Mouse (Mus musculus): Measurements from ENCODE around the gene 9230112D13Rik. TPM values are rescaled to one million over a fixed set of nuclear protein-coding genes. Genes with fewer than 3 reads are reported as not detected.

Gene 9230112D13Rik
- polyA plus RNA-seq, 1 experiment = 0.05 TPM

DNA sequence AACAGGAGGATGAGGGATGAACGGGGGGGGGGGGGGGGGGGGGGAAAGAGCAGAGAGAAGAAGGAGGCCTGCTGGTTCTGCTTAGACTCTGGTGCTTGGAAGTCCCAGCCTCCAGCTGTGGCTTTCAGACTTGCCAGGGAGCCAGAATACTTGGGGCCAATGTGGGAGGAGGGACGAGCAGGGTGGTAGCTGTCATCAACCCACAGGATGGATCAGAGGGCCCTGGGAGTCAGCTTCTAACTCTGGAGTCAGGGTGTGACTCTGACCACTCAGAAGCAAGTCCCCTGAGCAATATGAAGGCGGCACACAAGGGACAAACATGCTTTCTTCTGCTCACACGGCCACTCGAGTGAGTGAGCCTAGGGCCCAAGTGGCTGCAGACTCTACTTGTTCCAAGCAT lies 42.0 kb upstream of the 9230112D13Rik start:
- no peak for TF ChIP-seq TAL1 (IDR thresholded peaks at IDR 0.05; ENCODE audit: low read length)
- no peak for TF ChIP-seq GATA1 (IDR thresholded peaks at IDR 0.05; ENCODE audit: low read length)
- no peak overlapping the region for H3K4me3 ChIP-seq (replicated peaks)

DNA sequence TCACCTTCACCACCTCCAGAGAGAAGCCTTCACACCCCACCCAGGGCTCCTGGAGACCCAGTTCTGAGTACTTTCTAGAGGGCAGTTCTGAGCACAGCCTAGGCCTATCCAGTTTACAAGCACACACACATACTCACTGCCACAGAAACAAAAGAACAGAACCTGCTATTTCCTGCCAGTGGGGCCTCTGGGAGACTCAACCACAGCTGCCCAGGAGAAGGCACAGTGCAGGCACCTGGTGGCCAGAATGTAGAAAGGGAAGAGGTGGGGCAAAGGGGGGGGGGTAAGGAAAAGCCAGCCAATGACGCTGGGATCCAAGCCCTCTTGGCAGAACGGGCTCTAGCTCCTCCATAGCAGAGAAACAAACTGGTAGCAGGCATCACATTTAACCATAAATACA lies 39.8 kb upstream of the 9230112D13Rik start:
- H3K27me3 ChIP-seq (ENCODE audit: control insufficient read depth) = no peaks in the 10 kb centered on the region
- no peaks in the 10 kb centered on the region for H3K9me3 ChIP-seq (ENCODE audit: control insufficient read depth, low read length)
- H3K4me3 ChIP-seq (replicated peaks) = no peak overlapping the region
- no peaks in the 10 kb centered on the region for H3K4me1 ChIP-seq (ENCODE audit: control insufficient read depth)
- no peaks in the 10 kb centered on the region for H3K36me3 ChIP-seq (ENCODE audit: control insufficient read depth)
- TF ChIP-seq TAL1 (IDR thresholded peaks at IDR 0.05; ENCODE audit: low read length) (no peak), GATA1 (IDR thresholded peaks at IDR 0.05; ENCODE audit: low read length) (no peak)

More for the DNA sequence above, 42.0 kb upstream of the 9230112D13Rik start:
- H3K27me3 ChIP-seq (ENCODE audit: control insufficient read depth) = peaks cover 5% of the 10 kb centered on the region
- no peaks in the 10 kb centered on the region for H3K9me3 ChIP-seq (ENCODE audit: control insufficient read depth, low read length)
- no peaks in the 10 kb centered on the region for H3K36me3 ChIP-seq (ENCODE audit: control insufficient read depth)
- no peaks in the 10 kb centered on the region for H3K4me1 ChIP-seq (ENCODE audit: control insufficient read depth)

DNA sequence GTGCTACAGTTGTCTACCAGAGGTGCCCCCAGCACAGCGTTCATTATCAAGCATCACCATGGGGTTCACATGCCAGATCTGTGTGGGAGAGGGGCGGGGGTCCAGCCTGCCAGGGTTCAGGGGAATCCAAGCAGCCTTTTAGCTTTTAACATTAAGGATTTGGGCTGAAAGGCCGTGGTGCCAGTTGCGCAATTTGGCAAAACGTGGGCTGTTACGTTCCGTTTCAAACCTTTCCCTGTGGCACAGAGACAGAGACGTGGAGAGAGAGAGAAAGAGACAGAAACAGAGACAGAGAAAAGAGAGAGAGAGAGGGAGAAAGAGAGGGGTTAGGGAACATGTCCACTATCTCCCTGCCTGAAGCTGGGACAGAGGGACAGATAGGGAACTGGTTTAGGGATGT lies 39.0 kb upstream of the 9230112D13Rik start:
- TF ChIP-seq GATA1 (IDR thresholded peaks at IDR 0.05; ENCODE audit: low read length) = no peak
- TF ChIP-seq TAL1 (IDR thresholded peaks at IDR 0.05; ENCODE audit: low read length) = no peak
- no peaks in the 10 kb centered on the region for H3K36me3 ChIP-seq (ENCODE audit: control insufficient read depth)
- H3K27me3 ChIP-seq (ENCODE audit: control insufficient read depth) = no peaks in the 10 kb centered on the region
- no peaks in the 10 kb centered on the region for H3K4me1 ChIP-seq (ENCODE audit: control insufficient read depth)
- H3K9me3 ChIP-seq (ENCODE audit: control insufficient read depth, low read length) = no peaks in the 10 kb centered on the region
- no peak overlapping the region for H3K4me3 ChIP-seq (replicated peaks)

DNA sequence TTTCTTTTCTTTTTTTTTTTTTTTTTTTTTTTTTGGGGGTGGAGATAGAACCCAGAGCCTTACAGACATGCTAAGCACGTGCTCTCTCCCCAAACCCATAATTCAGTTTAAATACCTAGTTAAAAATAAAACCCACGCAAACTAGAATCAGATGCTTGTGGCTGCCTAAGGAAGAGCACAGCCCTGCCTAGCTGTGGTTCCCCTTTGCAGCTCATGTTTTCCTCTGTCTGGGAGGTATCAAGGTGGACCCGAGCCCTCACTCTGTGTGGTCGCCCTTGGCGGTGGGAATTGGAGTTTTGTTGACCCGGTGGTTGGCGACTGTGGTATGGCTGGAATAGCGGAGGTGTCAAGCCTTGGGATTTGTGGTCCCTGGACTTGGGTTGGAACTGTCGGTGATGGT lies 36.3 kb upstream of the 9230112D13Rik start:
- TF ChIP-seq GATA1 (IDR thresholded peaks at IDR 0.05; ENCODE audit: low read length) (no peak), TAL1 (IDR thresholded peaks at IDR 0.05; ENCODE audit: low read length) (no peak)
- Histone ChIP-seq H3K4me3 (replicated peaks) (no peak overlapping the region), H3K36me3 (ENCODE audit: control insufficient read depth) (no peaks in the 10 kb centered on the region), H3K9me3 (ENCODE audit: control insufficient read depth, low read length) (no peaks in the 10 kb centered on the region), H3K27me3 (ENCODE audit: control insufficient read depth) (no peaks in the 10 kb centered on the region; the same call in 1 of the 2 replicates), H3K4me1 (ENCODE audit: control insufficient read depth) (no peaks in the 10 kb centered on the region)

DNA sequence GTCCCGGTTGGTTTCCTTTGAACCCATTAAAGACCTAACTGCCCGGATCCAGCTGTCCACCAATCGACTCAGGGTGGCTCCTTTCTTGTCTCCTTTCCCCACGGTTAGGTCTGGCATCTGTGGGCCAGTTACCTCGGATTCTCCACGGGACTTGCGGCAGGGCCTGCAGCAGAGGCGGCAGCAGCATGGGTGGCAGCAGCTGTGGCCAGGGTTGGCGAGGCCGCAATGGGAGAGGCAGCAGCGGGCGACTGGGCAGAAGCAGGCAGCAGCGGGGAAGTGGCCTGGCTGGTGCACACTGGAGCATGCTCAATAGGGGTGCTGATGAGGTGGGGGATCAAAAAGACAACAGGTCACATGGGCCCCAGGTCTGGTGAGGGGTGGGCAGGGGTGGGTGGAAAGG lies 32.6 kb upstream of the 9230112D13Rik start:
- Histone ChIP-seq H3K4me1 (ENCODE audit: control insufficient read depth) (no peaks in the 10 kb centered on the region), H3K9me3 (ENCODE audit: control insufficient read depth, low read length) (no peaks in the 10 kb centered on the region), H3K4me3 (replicated peaks) (no peak overlapping the region), H3K27me3 (ENCODE audit: control insufficient read depth) (peaks cover 8% of the 10 kb centered on the region), H3K36me3 (ENCODE audit: control insufficient read depth) (no peaks in the 10 kb centered on the region)
- TF ChIP-seq GATA1 (IDR thresholded peaks at IDR 0.05; ENCODE audit: low read length) = no peak
- no peak for TF ChIP-seq TAL1 (IDR thresholded peaks at IDR 0.05; ENCODE audit: low read length)

DNA sequence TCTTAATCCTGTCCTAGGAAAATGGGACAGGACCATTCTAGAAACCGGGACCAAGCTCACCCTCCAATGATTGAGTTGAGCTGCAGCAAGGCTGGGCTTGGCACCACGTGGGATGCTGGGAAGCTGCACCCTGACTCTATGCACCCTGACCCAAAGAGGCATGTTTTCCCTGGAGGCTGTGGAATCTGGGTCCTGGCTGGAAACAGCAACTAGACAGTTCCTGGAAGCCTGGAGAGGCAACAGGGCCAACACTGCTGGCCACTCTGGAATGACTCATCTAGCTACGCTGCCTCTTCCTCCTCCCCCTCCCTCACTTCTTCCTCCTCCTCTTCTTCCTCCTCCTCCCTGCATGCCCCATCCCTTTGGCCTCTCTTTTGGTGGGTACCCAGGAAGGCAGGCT lies 31.4 kb upstream of the 9230112D13Rik start:
- TF ChIP-seq GATA1 (IDR thresholded peaks at IDR 0.05; ENCODE audit: low read length) (no peak), TAL1 (IDR thresholded peaks at IDR 0.05; ENCODE audit: low read length) (no peak)
- no peaks in the 10 kb centered on the region for H3K9me3 ChIP-seq (ENCODE audit: control insufficient read depth, low read length)
- H3K4me1 ChIP-seq (ENCODE audit: control insufficient read depth) = peaks cover 4% of the 10 kb centered on the region
- H3K4me3 ChIP-seq (replicated peaks) = no peak overlapping the region
- H3K36me3 ChIP-seq (ENCODE audit: control insufficient read depth) = no peaks in the 10 kb centered on the region
- H3K27me3 ChIP-seq (ENCODE audit: control insufficient read depth) = peaks cover 19% of the 10 kb centered on the region

DNA sequence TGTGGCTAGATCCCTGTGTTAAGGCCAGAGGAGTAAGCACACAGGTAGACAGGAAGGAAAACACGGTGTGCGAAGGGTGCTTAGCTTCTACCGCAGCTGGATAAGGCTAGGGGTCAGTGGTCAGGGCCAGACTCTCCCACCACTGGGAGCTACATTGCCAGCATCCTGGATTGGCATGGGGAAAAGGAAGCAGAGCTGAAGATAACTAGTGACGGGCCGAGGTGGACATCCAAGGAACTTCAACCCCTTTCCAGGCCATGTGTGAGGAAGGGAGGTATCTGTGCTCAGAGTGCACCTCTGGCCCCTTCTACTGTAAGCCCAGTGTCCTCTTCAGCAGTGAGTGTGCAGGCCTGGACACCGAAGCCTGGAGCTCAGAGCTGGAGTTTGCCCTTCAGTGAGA lies 30.9 kb upstream of the 9230112D13Rik start:
- Histone ChIP-seq H3K27me3 (ENCODE audit: control insufficient read depth) (peaks cover 25% of the 10 kb centered on the region), H3K4me1 (ENCODE audit: control insufficient read depth) (peaks cover 10% of the 10 kb centered on the region), H3K9me3 (ENCODE audit: control insufficient read depth, low read length) (no peaks in the 10 kb centered on the region), H3K36me3 (ENCODE audit: control insufficient read depth) (no peaks in the 10 kb centered on the region), H3K4me3 (replicated peaks) (no peak overlapping the region)
- TF ChIP-seq GATA1 (IDR thresholded peaks at IDR 0.05; ENCODE audit: low read length) (no peak), TAL1 (IDR thresholded peaks at IDR 0.05; ENCODE audit: low read length) (no peak)

DNA sequence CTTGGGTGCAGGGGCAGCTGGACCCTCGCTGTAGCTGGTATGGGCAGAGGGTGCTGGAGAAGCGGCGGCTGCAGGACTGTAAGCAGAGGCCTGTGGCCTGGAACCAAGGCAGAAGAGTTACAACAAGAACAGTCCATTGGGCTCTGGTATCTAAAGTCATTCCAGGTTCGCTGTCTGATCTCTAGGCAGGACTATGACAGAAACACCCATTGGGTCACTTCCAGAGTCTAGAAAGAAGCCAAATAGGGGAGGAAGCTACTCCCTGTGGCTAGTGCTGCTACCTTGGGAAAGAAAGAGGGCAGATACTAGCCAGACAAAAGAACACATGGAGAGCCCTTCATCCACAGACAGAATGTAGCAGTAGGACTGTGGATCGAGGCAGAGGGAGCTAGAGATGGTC lies 29.6 kb upstream of the 9230112D13Rik start:
- no peaks in the 10 kb centered on the region for H3K9me3 ChIP-seq (ENCODE audit: control insufficient read depth, low read length)
- no peak overlapping the region for H3K4me3 ChIP-seq (replicated peaks)
- H3K4me1 ChIP-seq (ENCODE audit: control insufficient read depth) = peaks cover 11% of the 10 kb centered on the region
- H3K36me3 ChIP-seq (ENCODE audit: control insufficient read depth) = no peaks in the 10 kb centered on the region
- TF ChIP-seq TAL1 (IDR thresholded peaks at IDR 0.05; ENCODE audit: low read length) = no peak
- H3K27me3 ChIP-seq (ENCODE audit: control insufficient read depth) = peaks cover 37% of the 10 kb centered on the region

DNA sequence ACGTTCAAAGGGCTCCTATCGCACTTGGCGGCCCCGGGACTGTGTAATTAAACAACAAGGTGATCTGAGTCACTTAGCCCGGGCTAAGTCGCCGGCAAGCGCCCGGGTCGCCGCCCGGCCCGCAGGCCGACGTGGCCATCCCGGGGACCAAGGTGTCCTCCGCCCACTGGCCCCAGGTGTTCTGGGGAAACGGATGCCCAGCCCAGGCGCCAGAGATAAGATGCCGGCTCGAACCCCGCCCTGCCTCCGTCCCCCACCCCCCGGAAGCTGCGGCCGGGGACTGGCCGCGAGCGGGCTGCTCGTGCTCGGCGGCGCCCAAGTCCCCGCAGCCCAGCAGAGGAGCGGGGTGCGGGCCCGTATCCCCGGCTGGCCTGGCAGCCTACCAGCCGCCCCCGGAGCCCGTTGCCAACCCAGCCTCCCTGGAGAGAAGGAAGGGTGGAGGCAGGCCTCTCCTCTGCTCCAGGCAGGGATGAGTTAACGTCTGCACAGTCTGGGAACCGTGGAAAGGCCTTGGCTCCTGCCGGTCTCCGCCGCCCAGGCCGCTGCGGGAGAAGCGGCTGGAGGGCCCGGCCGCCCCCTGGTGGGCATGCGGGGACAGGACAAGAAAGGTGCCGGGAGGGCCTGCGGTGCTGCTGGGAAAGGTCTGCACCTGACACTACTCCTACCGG lies 26.5 kb upstream of the 9230112D13Rik start:
- peak overlapping the region; percentile 55 for H3K4me3 ChIP-seq (replicated peaks)
- no peaks in the 10 kb centered on the region for H3K9me3 ChIP-seq (ENCODE audit: control insufficient read depth, low read length)
- peaks cover 11% of the 10 kb centered on the region for H3K4me1 ChIP-seq (ENCODE audit: control insufficient read depth)
- no peaks in the 10 kb centered on the region for H3K36me3 ChIP-seq (ENCODE audit: control insufficient read depth)
- peaks cover 51% of the 10 kb centered on the region for H3K27me3 ChIP-seq (ENCODE audit: control insufficient read depth)
- TF ChIP-seq GATA1 (IDR thresholded peaks at IDR 0.05; ENCODE audit: low read length) = no peak
- TF ChIP-seq TAL1 (IDR thresholded peaks at IDR 0.05; ENCODE audit: low read length) = no peak

Measured in erythroblast, embryonic 14.5 days (primary cell).